Mouse (Mus musculus) cortical plate, adult 2 months (tissue): ENCODE results near the gene Smndc1.

Experiments
- CTCF ChIP-seq: fragments of 200-500 bp; IDR thresholded peaks from 2 replicates; pipeline ENCODE4 v1.5.1; 2011; ENCODE audit warnings: mild to moderate bottlenecking, control low read depth, low read length; ENCODE audit not compliant: insufficient read depth; ENCODE audit errors: extremely low read depth
- POLR2A ChIP-seq: fragments of 200-500 bp; IDR thresholded peaks from 2 replicates; pipeline ENCODE4 v1.6.1; 2011; ENCODE audit warnings: mild to moderate bottlenecking, low read length, control low read depth; ENCODE audit not compliant: insufficient read depth; ENCODE audit errors: extremely low read depth

- TF ChIP-seq CTCF (no peak), POLR2A (no peak)
Observed at GRCm38 (mm10) chr19:53423341-53423753, 33.0 kb upstream of the Smndc1 start.
